Mouse (Mus musculus): ENCODE results near the gene Pcx. TPM values are rescaled to one million over a fixed set of nuclear protein-coding genes. Genes with fewer than 3 reads are reported as not detected.
"Not testable (repeated sequence)": the region's sequence is repeated elsewhere in the genome, so short reads cannot be mapped to it uniquely, and the experiment has no call there.

Pcx gene
- total RNA-seq, 4 experiments from 2014 or later = 351 to 737 (median 517) TPM

GRCm38 (mm10) chr19:4586783-4587182, 76.5 kb downstream of the Pcx start:
- not testable (repeated sequence) for DNase-seq

- DNase-seq = no peak
These were observed 77.2 kb downstream of the Pcx start for GRCm38 (mm10) chr19:4587426-4587825.

GRCm38 (mm10) chr19:4588430-4588829, 78.2 kb downstream of the Pcx start:
- DNase-seq = no peak

- no peak for DNase-seq
These were observed 78.8 kb downstream of the Pcx start for GRCm38 (mm10) chr19:4589081-4589480.

- no peak for DNase-seq
These were observed 79.8 kb downstream of the Pcx start for GRCm38 (mm10) chr19:4590025-4590424.

GRCm38 (mm10) chr19:4593792-4594522, 83.7 kb downstream of the Pcx start:
- no peak for DNase-seq

GRCm38 (mm10) chr19:4596071-4596470, 85.8 kb downstream of the Pcx start:
- no peak for DNase-seq

- DNase-seq = no peak
These were observed 92.2 kb downstream of the Pcx start for GRCm38 (mm10) chr19:4602459-4602858.

- DNase-seq = no peak
These were observed 93.8 kb downstream of the Pcx start for GRCm38 (mm10) chr19:4603801-4604723.

- no peak for DNase-seq
These were observed 95.4 kb downstream of the Pcx start for GRCm38 (mm10) chr19:4605654-4606053.

GRCm38 (mm10) chr19:4607406-4607805, 97.1 kb downstream of the Pcx start:
- no peak for DNase-seq

GRCm38 (mm10) chr19:4608511-4608910, 98.2 kb downstream of the Pcx start:
- DNase-seq = no peak

- no peak for DNase-seq
These were observed 99.8 kb downstream of the Pcx start for GRCm38 (mm10) chr19:4610109-4610508.

- DNase-seq = no peak
These were observed 102.1 kb downstream of the Pcx start for GRCm38 (mm10) chr19:4612181-4612961.

GRCm38 (mm10) chr19:4613464-4614304, 103.4 kb downstream of the Pcx start:
- DNase-seq = no peak

- no peak for DNase-seq
These were observed 104.3 kb downstream of the Pcx start for GRCm38 (mm10) chr19:4614305-4615150.

GRCm38 (mm10) chr19:4615151-4616093, 105.2 kb downstream of the Pcx start, which contains the start of gene Lrfn4:
Gene Lrfn4 (minus strand): TSS chr19:4615667.
- DNase-seq = peak; percentile 78

GRCm38 (mm10) chr19:4616546-4616945, 106.3 kb downstream of the Pcx start:
- DNase-seq = no peak

GRCm38 (mm10) chr19:4618183-4618582, 107.9 kb downstream of the Pcx start:
- DNase-seq = no peak

- DNase-seq = no peak
These were observed 109.2 kb downstream of the Pcx start for GRCm38 (mm10) chr19:4619461-4619860.
